Mouse (Mus musculus): ENCODE data around the gene Tada2a. TPM values are rescaled to one million over a fixed set of nuclear protein-coding genes. Genes with fewer than 3 reads are reported as not detected.

Tada2a gene
- polyA plus RNA-seq (2014; fragmentation: Illumina TruSeq; extraction: RNeasy Lipid Tissue Mini Kit (QIAGEN cat#74804); ENCODE audit: low replicate concordance) = 6.5 TPM

GRCm38 (mm10) chr11:84128943-84129798, at the start of gene Tada2a, which contains the start of gene Acaca:
Gene Tada2a, minus strand, starts transcription at chr11:84129600.
Gene Acaca, plus strand, starts transcription at chr11:84129672.

GRCm38 (mm10) chr11:84167046-84167526, 37.7 kb upstream of the Tada2a start, which contains the start of gene Gm11437:
Gene Gm11437, minus strand, starts transcription at chr11:84167476.

GRCm38 (mm10) chr11:84069034-84069370, 60.4 kb downstream of the Tada2a start, which contains the start of gene Dusp14:
Gene Dusp14, minus strand, starts transcription at chr11:84069261.

Other genes starting within 250 kb of the Tada2a start
- 47.5 TPM for gene Ddx52, start 187.5 kb downstream of the Tada2a start, polyA plus RNA-seq (2014; fragmentation: Illumina TruSeq; extraction: RNeasy Lipid Tissue Mini Kit (QIAGEN cat#74804); ENCODE audit: low replicate concordance)
- gene Synrg, start 165.2 kb downstream of the Tada2a start, polyA plus RNA-seq (2014; fragmentation: Illumina TruSeq; extraction: RNeasy Lipid Tissue Mini Kit (QIAGEN cat#74804); ENCODE audit: low replicate concordance) = 11.4 TPM
- gene Dusp14, start 60.3 kb downstream of the Tada2a start, polyA plus RNA-seq (2014; fragmentation: Illumina TruSeq; extraction: RNeasy Lipid Tissue Mini Kit (QIAGEN cat#74804); ENCODE audit: low replicate concordance) = 0.48 TPM
- 4.3 TPM for gene Acaca, start 72 bp upstream of the Tada2a start, polyA plus RNA-seq (2014; fragmentation: Illumina TruSeq; extraction: RNeasy Lipid Tissue Mini Kit (QIAGEN cat#74804); ENCODE audit: low replicate concordance)
- gene Gm11437, start 37.9 kb upstream of the Tada2a start, polyA plus RNA-seq (2014; fragmentation: Illumina TruSeq; extraction: RNeasy Lipid Tissue Mini Kit (QIAGEN cat#74804); ENCODE audit: low replicate concordance) = 62.0 TPM

Measured in small intestine, adult 10 weeks (tissue).